Mouse (Mus musculus) retina, postnatal 7 days (tissue): ENCODE measurements around the gene Hist1h1d.
"Not testable (repeated sequence)": the region's sequence is repeated elsewhere in the genome, so short reads cannot be mapped to it uniquely, and the experiment has no call there.

Source experiments
- DNase-seq: peaks from one replicate; pipeline ENCODE4 v3.0.0-alpha.2; 2012; ENCODE audit warnings: low read depth, low spot score

Gene Hist1h1d

GRCm38 (mm10) chr13:23591886-23592285, 38.8 kb downstream of the Hist1h1d start:
- DNase-seq = not testable (repeated sequence)

DNA sequence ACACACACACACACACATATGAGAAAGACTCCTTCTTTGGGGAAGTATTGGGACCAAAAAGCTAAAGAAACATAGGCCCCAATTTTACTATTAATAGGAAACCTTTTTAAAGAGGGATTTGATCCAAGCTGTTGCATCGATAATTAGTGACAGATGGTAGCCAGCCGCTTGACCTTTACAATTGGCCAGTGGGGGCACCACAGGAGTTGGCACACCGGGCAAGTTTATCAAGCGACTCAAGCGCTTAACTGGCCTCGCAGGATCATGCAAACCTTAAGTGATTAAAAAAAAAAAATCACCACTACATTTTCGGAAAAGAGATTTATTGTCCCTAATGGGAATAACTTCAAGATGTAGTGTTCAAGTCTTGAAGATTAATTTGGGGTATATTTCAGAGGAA, 39.6 kb downstream of the Hist1h1d start:
- no peak for DNase-seq

DNA sequence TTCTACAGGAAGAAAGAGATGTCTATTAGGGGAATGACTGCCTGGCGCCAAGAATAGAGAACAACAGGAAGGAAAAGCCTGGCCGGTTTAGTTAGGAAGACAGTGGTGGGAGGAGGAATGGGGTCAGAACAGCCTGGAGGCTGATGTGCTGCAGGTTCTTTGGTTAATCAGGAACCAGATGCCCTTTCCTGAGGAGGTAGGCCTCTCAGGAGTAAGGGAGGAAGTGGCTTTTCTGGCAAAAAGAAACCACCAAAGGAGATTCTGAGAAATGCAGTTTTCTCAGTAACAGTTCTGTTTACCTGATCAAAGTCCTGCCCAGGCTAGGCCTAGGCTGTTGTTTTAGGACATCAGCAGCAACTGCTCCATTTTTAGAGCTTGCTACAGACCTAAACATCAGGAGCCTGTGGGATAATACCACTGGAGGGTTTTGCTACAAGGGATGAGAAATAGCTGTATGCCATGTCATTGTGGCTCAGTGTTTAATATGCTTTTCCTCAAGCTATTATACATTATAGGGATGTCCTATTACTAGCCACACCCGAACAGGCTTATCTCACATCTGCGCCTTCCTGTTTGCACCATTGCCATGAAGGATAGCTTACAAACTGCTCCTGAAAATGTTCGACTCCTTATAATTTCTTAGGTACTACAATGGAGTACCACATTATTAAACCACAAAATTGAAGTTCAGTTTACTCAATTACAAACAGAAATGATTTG, 40.1 kb downstream of the Hist1h1d start:
- no peak for DNase-seq

DNA sequence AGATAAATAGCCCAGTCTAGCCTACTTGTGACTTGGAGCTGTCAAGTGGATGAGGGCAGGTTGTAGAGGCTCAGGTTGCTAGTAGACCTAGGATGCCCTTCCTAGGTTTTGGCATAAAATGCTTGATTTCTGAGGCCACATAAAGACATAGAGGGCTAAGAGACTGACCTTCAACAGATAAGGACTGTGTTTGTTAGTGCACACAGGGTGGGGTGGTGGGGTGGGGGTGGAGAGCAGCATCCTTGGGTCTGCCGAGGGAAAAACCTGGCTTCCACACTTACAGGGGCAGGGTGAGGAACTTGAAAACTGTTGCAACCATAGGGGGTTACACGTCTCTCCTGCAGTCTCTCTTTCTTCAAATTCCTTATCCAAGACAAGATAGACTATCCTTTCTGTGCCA, 42.1 kb downstream of the Hist1h1d start:
- no peak for DNase-seq

DNA sequence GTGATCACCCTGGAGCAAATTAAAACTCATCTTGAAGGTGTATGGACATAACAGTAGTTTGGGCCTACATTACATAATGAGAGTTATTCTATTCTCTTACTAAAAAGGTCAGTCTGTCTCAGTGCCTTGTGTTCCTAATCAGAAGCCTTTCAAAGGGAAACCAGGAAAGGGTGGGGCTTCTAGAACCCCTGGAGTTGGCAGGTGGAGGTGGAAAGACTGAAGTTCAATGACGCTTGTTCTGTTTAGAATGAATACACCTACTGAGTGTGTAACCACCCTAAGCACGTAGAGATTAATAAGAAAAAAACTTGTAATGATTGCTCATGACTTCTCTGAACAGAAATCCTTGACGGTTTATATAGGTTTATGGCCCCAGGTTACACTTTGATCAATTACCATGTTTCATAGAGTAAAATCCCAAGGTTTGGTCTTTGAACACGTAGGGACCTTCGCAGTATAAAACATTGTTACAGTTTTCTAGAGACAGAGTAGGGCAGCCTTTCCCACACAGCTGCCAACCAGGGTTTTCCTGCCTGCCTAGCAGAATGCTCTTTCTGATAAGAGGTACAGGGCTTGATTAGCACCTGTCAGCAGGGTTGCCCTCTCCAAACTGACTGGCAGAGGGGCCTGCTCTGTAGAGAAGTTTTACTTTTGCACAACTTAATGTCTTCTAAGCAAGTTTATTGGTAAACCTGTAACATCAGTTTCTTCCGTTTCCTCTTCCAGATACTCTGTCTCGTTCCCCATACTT, 42.7 kb downstream of the Hist1h1d start:
- no peak for DNase-seq

GRCm38 (mm10) chr13:23597957-23598356, 44.9 kb downstream of the Hist1h1d start:
- peak; percentile 65 for DNase-seq

- no peak for DNase-seq
Observed at GRCm38 (mm10) chr13:23603182-23603699, 50.2 kb downstream of the Hist1h1d start.

GRCm38 (mm10) chr13:23604452-23604851, 51.4 kb downstream of the Hist1h1d start:
- no peak for DNase-seq

DNA sequence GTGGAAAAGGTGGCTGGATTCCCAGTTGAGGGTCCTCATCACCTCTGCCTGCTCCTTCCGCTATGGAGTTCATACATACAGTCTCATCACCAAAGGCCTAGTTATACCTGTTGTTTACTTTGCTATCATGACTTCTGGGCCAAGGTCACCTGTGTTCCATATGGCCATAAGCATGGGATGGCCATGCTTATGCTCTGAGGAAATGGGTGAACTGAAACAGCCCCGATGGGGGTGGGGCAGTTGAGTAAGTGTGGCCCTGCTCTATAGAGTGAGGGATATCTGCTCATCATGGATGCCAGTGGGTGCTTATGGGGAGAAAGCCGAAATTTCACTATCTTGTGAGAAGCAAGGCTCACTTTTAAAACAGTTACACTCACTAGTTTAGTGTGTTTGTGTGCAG, 52.0 kb downstream of the Hist1h1d start:
- DNase-seq = no peak

GRCm38 (mm10) chr13:23609209-23609608, 56.1 kb downstream of the Hist1h1d start:
- DNase-seq = no peak

DNA sequence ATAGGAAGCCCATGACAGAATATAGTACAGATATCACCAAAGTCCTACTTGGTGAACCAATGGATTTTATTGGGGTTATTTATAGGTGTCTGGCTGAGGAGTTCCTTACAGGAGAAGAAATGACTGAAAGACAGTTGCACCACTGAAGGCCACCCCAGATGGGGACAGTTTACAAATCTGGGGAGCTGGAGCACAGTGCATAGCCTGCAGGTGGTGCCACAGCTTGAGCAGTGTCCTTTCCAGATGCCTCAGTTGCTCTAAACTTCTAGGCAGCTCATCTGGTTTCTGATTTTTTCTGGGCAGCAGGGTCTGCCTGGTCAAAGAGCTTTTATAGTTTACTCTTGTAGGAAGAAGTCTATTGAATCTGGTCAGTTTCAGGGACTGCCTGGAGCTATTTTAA, 56.8 kb downstream of the Hist1h1d start:
- DNase-seq = no peak
